Mouse (Mus musculus): ENCODE measurements around the gene Pou6f1.

DNA sequence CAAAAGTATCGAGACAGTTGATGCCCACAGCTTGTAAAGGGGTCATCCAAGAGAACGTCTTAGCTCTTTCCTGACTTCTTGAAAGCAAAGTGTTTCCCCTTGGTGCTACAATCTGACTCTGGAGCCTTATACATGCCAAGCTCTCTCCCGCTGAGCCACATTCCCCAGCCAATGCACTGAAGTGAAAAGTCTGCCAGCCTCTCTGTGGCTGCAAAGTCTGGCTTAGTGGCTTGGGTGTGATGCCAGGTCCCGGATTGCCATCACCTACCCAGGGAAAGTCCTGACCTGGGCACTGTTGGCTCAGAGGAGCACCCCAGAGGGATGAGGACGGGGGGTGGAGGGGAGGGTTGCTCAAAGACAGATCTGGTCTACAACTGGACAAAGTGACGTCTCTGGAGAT is 23.0 kb downstream of the Pou6f1 start:
- no peak for TF ChIP-seq MAX (IDR thresholded peaks at IDR 0.05; ENCODE audit: low read length)
- no peak for TF ChIP-seq POLR2A (IDR thresholded peaks at IDR 0.05; ENCODE audit: low read depth, low read length)
- no peak for TF ChIP-seq ELF1 (IDR thresholded peaks at IDR 0.05; ENCODE audit: low read depth, low read length)
- TF ChIP-seq MAFK (IDR thresholded peaks at IDR 0.05; ENCODE audit: insufficient replicate concordance, low read length), result no peak
- TF ChIP-seq EP300 (IDR thresholded peaks at IDR 0.05; ENCODE audit: low read length), result no peak
- TF ChIP-seq CTCF (conservative IDR thresholded peaks at IDR 0.05 in 1 of 2, IDR thresholded peaks at IDR 0.05 in 1 of 2; ENCODE audit: low read depth in 2 of 2, low read length in 2 of 2), result no peak
- no peak for TF ChIP-seq NRF1 (IDR thresholded peaks at IDR 0.05; ENCODE audit: low read depth, low read length)
- no peak for TF ChIP-seq POLR2AphosphoS2 (IDR thresholded peaks at IDR 0.05; ENCODE audit: low read depth, low read length)
- no peak for TF ChIP-seq KAT2A (IDR thresholded peaks at IDR 0.05; ENCODE audit: insufficient replicate concordance, low read length)

Data from CH12.LX (cell line).